Mouse (Mus musculus): ENCODE data around the gene Ppfibp2.

The Ppfibp2 gene

DNA sequence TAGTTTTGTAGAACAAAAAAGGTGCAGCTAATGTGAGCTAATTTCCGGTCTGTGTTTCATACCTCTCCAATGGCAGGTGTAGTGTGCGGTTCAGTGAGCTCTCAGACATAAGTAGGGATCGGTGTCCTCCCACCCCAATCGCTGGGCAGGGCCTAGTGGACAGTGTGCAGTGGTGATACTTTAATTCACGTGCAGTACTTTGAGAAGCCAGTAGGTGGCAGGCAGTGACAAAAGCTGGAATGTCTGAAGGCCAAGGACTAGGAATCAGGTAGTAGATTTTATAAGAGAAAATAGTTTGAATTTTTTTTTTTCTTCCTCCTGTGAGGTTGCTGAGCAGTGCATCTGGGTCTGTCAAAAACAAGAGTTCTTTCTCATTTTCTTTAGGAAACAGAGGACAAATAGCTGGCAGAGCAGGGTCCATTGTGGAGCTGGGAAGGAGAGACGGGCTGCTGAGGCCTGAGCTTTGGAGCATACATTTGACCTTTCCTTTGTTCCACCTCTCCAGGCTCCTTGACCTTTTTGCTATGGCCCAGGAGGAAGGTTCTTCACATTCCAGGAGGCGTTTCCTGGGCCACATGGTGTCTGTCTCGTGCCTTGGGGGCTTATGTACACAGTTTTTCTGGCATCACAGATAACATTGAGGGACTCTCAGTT, 66.3 kb downstream of the Ppfibp2 start:
- no peak for DNase-seq (ENCODE audit: extremely low read depth, insufficient read length, low spot score)

DNA sequence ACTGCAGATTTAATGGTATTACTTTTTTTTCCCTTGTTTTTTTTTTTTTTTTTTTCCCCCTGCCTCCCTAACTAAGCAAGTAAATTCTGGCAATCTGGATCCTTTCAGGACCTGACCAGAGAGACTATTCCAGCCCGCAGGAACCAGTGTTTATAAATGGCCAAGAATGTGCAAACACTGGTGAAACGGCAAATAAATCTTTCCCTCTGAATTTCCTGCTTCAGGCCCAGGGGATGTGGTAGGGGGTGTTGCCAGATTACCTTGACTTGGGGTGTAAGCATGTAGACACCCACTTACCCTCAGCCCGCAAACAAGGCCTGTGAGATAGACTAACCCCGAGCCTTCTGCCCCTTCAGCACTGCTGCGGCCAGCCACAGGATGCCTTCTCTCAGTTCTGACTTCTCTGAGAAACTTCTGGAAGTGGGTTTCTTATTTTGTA, 66.9 kb downstream of the Ppfibp2 start:
- no peak for DNase-seq (ENCODE audit: extremely low read depth, insufficient read length, low spot score)

DNA sequence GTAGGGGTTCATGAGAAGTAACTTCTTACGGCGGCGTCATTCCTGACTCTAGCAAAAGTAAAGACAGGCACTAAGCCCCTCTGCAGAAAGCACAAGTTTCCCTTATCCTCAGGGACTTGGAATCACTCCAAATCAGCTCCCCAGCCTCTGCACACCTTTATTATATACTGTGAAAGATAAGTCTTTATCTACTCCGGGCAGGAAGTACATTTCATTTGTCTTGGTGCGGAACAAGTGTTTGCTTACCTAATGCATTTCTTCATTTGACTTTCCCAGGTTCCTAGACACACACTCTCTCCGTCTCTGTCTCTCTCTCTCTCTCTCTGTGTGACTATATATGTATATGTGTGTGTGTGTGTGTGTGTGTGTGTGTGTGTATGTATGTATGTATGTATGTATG, 68.6 kb downstream of the Ppfibp2 start:
- DNase-seq (ENCODE audit: extremely low read depth, insufficient read length, low spot score): no peak

DNA sequence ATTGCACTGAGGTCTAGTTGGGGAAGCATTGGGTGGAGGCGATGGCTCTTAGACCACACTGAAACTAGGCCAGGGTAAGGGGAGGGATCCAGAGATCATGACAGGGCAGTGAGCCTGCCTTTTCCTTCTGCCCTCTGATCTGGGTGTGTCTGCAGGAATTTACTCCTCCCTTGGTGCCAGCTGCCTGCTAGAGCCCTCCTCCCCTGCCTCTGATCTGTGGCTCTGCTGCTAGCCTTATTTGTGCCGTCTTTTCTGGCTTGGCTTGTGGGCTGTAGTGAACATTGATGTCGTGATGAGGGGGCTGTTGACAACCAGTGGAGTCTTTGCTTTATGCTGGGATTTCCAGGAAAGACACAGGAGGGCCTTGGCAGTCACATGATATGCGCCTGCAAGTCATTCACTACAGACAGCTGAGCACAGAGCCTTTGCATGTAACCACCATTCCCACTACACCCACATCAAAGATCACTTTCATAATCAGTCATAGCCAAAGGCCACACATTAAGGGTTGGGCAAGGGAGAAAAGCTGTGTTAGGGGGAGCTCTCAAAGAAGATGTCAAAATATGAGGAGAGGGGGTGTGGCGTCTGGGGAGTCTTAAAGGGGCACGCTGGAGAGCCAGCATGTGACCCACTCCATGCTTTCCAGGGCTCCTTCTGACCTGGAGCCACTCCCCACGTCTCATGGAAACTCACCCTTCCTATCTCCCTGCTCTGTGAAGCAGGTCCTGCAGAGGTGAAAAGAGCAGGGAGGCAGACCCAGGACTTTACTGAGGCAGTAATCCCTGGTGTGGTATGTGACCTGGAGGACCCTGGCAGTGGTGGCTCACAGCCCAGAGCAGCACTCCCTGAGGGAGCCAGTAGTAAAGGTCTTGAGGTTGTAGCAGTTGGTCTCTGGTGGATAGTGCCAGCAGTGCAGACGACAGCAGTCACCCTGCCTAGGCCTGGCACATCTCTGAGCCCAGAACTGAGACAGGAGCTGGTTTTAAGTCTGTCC, 69.4 kb downstream of the Ppfibp2 start:
- DNase-seq (ENCODE audit: extremely low read depth, insufficient read length, low spot score): no peak

DNA sequence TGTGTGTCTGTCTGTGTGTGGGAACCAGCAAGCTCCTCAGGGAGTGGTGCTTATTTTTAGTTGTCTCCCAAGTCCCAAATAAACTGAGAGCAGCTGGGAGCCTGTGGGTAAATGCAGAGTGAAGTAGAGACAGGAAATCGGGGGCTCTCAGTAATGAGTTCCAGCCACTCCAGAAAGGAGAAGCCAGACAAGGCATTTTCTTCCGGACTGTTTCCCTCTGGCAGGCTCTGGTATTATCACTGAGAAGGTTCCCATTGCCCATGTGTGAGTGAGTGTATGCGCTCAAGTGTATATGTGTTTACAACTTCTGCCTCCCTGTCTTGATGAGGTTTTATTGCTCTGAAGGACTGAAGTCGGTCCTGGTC, 70.2 kb downstream of the Ppfibp2 start:
- no peak for DNase-seq (ENCODE audit: extremely low read depth, insufficient read length, low spot score)

DNA sequence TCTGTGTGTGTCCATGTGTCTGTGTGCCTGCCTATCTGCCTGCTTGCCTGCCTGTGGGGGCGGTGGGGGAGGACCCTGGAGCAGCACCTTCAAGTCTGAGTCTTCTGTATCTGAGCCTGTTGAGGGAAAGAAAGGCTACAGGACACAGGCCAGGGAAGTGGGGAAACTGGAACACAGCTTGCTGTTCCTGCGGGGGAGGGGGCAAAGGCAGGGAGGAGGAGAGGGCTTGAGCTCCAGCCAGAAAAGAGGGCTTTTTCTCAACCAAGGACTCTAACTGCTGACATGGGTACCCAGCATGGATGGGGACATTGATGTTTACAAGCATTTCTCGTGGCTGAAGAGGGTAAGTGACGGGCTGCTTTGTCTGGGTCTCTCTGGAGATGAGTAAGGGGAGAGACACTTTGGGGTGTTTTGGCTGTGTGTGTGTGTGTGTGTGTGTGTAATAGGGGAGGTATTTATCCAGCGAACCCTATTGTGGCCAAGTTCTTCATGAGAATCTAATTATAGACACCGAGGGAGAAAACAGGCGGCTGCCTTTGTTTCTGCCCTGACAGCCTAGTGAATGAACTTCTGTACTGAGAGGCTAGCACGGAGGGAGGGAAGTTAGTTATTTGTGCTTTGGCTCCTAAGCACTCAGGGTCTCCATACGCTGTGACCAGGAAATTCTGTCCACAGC, 70.7 kb downstream of the Ppfibp2 start:
- DNase-seq (ENCODE audit: extremely low read depth, insufficient read length, low spot score): no peak

DNA sequence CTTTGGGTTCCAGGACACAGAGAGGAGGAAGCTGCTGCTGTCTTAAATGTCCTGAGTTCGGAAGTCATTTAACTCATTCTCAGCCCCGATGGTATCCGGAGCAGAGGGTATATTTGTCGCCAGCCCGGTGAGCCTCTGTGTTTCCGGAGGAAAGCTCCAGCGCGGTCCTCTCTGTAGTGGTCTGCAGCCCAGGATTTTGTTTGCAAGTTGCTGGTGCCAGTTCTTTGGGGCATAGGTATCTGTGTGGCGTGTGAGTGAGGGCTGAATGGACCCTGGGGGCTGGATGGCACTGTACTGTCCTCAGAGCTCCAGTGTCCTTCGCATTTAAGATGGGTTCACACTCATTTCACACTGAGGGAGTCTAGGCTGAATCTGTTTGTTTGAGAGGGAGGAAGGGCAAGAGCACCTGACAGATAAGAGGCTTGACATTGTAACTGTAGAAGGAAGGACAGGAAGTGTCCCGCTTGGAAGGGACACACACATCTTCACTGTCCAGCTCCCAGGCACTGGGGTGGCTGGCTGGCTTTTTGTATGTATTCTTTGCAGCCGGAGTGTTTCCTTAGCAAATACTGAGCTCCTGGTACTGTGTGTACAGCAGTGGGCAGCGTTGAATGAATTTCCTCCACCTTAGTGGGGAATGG, 71.4 kb downstream of the Ppfibp2 start:
- no peak for DNase-seq (ENCODE audit: extremely low read depth, insufficient read length, low spot score)

DNA sequence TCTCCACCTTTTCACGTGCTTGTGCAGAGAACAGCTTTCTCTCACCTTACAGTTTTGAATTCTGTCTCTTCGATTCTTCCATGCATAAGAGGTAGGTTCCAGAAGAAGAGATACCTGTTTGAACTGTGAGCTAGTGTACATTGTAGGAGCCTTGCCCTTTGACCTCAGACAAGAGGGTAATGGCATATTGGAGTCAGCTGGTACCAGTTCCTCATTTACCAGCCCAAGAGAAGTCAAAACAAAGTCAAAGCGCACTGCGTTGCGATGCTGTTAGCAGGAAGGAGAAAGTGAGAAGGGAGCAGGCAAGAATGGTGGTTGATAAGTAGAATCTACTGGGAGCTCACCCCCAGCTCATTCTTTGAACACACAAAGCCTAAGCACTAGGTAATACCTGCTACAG, 73.5 kb downstream of the Ppfibp2 start:
- DNase-seq (ENCODE audit: extremely low read depth, insufficient read length, low spot score): no peak

DNA sequence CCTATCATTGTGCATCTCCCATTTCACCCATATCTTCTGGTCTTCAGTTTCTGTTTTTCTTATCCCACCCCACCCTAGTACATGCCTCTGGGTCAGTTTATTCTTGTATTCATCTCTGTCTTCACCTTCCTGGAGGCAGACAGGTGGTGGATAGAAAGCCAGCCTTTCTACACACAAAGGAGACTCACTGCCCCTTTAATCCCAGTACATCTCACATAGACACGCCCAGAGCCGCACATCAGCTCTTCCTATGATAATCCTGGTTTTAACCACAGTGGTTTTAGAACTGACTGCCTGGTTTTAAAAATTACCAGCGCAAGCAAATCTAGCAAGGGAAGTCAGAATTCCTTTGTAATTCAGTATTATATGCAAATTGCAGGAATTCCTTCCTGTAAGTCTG, 80.2 kb downstream of the Ppfibp2 start:
- no peak for DNase-seq (ENCODE audit: extremely low read depth, insufficient read length, low spot score)

DNA sequence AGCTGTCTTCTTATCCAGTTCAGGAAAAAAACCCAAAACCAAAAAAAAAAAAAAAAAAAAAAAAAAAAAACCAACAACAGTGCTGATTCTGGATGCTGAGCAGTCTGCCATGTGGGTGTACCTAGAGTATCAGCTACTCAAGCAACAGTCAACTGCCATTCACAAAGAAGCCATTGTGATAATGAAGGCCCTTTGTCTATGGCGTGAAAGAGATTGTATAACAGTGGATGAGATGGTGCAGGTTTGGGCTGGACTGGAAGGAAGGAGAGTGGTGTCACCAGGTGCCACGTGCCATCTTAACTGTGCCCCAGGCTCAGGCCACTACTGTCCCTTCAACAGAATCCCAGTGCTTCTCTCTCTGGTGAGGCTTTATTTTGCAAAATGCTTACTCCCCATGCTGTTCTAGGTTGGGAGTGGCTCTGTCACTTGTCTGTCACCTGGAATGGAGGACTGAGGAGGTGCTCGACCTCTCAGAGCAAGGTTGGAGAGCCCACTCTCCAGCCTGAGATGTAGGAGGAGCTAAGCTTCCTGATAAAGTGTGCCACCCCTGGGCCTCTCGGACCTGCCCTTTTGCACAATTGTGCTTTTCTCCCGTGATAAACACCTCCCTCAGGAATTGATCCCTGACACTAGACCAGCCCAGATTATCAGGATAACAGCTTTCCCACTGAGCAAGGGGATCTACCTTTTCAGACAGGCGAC, 85.3 kb downstream of the Ppfibp2 start:
- no peak for DNase-seq (ENCODE audit: extremely low read depth, insufficient read length, low spot score)

DNA sequence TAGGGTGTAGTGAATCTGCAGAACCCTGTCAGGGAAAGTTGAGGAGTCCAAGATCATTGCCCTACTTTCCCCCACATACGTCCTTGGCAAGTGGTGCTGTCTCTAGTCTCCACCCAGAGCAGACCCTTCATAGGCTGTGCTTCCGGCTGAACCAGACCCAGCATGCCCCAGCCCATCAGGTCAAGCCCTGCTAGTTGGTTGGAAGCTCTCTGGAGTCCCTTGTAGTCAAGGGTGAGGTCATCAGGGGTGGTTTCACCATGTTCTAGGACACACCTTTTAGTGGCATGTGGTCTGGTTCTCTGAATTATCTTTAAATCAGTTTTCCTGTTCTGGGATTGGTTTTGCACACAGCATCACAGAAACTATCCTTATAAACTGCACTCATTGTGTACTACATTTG, 86.3 kb downstream of the Ppfibp2 start:
- no peak for DNase-seq (ENCODE audit: extremely low read depth, insufficient read length, low spot score)

DNA sequence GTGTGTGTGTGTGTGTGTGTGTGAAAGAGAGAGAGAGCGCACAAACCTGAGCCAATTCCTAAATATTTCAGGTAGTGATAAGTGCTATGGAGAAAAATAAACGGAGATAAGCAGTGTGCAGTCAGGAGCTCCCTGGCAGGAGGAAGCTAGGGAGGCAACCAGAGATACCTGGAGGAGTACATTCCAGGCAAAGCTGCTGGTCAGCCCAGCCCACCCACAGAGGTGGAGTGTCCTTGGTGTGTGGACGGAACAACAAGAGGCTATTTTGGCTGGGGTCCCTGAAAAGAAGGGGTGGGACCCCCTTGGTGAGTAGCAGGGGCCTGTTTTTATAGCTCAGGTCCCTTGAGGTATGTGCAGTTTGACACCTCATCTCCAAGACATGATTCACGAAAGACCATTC, 88.2 kb downstream of the Ppfibp2 start:
- no peak for DNase-seq (ENCODE audit: extremely low read depth, insufficient read length, low spot score)

DNA sequence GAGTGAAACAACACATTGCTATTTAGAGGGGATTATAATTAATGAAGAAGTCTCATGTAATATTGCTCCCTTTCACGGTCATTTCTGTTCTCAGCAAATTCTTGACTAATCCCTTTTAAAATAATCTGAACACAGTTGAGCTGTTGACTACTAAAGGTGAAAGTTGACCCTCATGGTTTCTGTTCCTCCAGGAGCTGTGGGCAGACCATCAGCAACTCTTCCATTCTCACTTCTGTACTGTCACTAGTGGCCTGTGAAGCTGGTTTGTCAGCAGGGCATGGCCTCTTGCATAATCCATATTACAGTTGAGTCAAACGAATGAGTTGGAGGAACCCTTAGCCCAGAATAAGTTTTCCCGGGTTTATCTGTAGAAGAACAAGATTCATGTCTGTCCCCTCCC, 88.6 kb downstream of the Ppfibp2 start:
- no peak for DNase-seq (ENCODE audit: extremely low read depth, insufficient read length, low spot score)

DNA sequence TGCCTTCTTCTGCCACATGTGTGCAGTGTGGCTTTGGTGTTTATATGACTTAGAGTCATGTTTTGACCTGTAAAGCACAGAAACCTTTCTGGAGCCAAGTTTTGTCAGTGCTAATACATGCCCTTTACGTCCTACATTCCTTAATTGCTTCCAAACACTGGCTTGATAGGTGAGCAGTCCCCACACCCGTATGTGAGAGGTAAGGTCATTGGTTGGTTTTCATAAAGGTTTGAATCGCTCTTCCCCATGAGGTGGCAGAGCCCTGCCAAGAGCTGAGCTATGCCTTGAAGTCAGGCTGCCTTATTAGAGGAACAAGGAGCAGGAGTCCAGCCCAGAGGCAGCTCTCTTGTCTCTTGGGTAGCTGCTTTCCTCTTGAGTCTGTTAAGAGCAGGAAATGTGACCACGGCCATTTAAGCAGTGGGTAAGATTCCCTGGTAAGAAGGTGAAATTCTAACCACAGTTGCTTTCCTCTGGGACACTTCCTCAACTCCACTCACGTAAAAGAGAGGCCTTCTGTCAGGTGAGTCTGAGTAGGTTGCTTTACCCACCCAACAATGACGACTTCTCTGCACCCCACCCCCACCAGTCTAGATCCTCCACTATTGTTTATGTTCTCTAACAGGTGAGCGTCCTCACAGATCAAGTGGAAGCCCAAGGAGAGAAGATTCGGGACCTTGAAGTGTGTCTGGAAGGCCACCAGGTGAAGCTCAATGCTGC, 90.4 kb downstream of the Ppfibp2 start:
- no peak for DNase-seq (ENCODE audit: extremely low read depth, insufficient read length, low spot score)

DNA sequence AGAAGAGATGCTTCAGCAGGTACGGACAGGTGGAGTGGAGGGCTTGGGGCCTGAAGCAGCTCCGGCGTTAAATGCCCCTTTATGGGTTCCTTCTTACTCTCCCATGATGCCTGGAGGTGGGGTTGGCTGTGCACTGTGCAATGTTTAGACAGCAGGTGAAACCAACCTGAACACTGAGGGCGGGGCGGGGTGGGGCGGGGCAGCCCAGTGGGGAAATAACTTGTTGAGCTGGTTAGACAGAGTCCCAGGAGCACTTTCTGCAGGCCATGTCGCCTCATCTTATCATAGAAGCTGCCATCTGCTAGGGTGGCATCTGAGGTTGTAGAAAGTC, 90.9 kb downstream of the Ppfibp2 start:
- DNase-seq (ENCODE audit: extremely low read depth, insufficient read length, low spot score): no peak

DNA sequence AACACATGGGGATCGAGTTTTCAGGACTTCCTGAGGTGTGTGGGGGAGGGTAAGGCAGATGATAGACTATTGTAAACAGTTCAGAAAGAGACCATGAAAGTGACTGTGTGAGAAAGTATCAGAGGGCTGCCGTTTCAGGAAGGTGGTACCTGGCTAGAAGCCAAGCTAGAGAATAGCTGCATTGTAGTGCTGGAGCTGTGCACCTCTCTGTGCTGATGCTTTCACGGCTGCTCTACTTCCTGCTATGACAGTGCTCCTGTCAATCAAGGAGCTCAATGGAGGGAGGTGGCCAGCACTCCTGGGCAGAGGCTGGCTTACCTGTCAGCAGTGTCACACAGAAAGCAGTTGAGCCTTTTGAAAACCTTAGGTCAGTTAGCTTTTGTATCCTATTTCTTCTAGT, 92.4 kb downstream of the Ppfibp2 start:
- DNase-seq (ENCODE audit: extremely low read depth, insufficient read length, low spot score): no peak

DNA sequence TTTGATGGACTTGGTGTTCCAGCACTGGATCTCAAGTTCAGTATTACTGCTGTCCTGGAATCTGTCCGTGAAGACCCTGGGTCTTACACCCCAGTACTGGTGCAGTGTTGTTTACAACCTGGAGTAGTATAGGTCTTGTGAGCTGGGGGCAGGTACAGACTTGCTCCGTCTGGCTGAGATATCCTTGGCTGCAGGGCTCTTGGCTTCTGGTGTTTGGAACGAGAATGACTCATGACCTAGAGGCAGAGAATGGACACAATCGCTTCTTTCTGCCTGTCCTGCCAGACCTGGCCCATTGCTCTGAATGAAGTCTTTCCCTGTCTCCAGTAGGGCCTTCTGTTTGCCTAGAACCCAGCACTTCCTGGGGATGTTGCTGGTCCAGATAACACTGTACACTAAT, 93.0 kb downstream of the Ppfibp2 start:
- DNase-seq (ENCODE audit: extremely low read depth, insufficient read length, low spot score): no peak

DNA sequence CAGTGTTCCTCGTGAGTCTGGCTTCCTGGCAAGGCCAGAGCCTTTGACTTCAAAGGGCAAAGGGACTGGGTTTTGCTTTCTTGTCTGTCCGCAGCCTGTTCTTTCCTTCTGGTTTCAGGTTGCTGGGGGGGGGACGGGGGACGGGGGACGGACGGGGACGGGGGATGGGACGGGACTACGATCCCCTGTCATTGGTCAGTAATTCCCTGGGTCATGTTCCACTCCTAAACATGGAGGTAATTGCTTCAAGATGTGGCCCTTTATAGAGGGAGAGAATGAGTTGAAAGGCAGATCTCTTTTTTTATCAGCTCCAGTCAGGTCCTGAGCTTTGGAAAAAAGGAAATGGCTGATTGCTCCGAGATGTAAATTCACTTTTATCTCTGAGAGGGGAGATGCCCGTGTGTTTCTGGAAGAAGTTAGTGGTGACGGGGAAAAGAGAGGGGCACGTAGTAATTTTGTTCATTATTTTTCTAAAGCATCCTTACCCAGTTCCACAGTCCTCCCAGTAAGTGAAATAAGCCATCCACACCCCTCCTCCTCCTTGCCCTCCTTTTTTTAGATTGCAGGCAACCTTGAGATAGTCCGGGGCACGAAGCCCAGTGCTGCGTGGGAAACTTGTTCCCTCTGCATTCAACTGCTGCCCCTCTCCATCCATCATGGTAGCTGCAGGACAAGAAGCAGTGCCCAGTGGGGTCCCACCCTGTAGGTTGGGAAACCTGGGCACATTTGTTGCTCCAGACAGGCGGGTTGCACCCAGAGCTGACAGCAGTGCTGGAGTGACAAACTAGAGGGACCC, 95.6 kb downstream of the Ppfibp2 start:
- no peak for DNase-seq (ENCODE audit: extremely low read depth, insufficient read length, low spot score)

DNA sequence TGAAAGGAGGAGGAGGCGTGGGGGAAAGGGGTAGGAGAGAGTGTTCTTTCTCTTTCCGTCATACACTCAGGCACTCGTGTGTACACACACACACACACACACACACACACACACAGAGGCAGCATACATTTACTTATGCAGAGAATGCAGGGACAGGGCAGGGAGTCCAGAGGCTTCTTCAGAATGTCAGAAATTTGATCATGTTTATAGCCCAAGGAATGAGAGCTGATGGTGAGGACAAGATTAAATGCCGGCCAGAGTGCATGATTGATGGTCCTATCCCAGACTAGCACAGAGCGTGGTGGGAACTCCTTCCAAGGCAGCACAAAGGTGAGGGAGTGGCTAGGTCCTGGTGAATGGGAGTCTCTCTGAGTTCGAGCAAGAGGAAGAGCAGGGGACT, 96.5 kb downstream of the Ppfibp2 start:
- no peak for DNase-seq (ENCODE audit: extremely low read depth, insufficient read length, low spot score)
